Mouse (Mus musculus) left cerebral cortex, adult 18-20 months (tissue): ENCODE results near the gene Myom1. TPM values are rescaled to one million over a fixed set of nuclear protein-coding genes. Genes with fewer than 3 reads are reported as not detected.

Experiments used
- DNase-seq, 2 experiments: peaks; one replicate each; pipeline ENCODE4 v3.0.0; 2021 to 2022; ENCODE audit warnings: low spot score in 2 of 2, mixed read lengths in 1 of 2
- total RNA-seq, 2 experiments: library from RNA; stranded (reverse); gene quantifications; 2 replicates each; pipeline ENCODE4 v1.2.3; 2021

Gene Myom1
- total RNA-seq, 2 experiments from 2014 or later, result 1.6 to 2.3 TPM

DNA sequence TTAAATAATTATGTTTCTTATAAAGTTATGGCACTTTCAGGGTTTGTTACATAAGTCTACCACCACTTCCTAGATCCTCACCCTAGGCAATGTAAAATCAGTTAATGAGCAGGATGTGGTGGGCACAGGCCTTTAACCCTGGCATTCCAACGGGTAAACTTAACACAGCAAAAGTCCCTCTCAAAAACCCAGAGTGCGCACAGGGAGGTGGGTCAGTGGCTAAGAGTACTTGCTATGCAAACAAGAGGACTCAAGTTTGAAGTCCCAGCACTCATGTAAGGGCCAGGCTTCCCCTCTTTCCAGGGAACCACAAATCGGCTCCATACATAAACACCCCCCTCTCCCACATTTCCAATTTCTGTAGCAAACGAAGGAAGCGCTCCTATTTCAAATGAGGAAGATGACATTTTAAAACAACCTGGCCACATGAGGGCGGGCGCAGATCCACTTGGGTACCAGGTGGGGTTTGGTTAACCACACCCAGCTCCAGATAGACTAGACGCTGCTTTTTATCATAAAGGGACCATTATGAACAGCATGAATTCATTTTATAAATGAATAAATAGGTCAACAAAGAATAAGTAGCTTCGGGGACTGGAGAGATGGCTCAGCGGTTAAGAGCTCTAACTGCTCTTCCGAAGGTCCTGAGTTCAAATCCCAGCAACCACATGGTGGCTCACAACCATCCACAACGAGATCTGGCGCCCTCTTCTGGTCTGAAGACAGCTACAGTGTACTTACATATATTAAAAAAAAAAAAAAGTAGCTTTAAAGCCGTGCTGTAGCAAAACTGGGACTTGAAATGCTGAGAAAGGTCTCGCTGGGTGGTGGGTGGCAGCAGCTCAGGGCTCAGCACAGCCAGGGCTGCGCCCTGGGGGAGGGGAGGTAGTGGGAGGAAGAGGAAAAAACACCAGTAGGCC lies 10.5 kb upstream of the Myom1 start:
- no peak for DNase-seq

DNA sequence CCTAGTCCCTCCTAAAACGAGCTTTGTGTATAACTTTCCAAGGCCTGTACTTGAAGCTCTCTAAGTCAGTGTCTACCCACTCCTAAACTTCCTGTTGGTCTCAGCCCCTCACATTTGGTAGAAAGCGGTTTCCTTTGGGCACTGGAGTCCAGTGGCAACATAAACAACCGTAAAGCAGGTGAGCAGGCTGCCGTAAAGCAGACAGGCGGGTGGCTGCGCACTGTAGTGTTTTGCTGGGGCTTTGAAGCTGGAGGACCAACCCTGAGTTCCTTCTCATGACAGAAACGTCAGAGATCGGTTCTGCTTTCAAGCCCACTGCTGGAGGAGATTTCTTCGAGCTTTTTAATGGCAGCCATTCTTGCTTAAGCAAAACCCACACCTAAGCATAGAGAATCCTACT lies 9.8 kb upstream of the Myom1 start:
- DNase-seq, result no peak

- DNase-seq, result no peak
Observed at GRCm38 (mm10) chr17:70993385-70993807, 9.0 kb upstream of the Myom1 start.

DNA sequence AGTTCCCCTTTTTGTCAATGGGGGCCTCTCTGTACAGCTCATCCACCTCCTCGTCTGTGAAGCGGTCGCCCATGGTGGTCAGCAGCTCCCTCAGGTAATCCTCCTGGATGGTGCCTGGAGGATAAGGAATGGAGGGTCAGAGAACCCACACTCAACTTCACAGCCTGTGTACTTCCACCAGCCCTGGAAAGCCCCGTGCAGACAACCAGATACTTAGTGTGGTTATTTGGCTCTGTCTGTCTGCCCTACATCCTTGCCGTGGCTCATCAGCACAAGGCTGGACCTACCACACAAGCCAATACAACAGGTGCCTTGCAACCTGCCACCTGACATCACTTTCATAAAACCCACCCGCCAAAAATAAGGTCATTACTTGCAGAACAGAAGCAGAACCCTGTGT lies 7.8 kb upstream of the Myom1 start:
- DNase-seq, result no peak

GRCm38 (mm10) chr17:70995551-70995950 lies 6.9 kb upstream of the Myom1 start:
- no peak for DNase-seq

- DNase-seq, result no peak
Observed at GRCm38 (mm10) chr17:70997836-70998235, 4.6 kb upstream of the Myom1 start.

GRCm38 (mm10) chr17:70998400-70998975 lies 3.9 kb upstream of the Myom1 start:
- DNase-seq, result no peak

GRCm38 (mm10) chr17:70999187-70999586 lies 3.2 kb upstream of the Myom1 start:
- DNase-seq, result no peak

- no peak for DNase-seq
Observed at GRCm38 (mm10) chr17:71000255-71000654, 2.2 kb upstream of the Myom1 start.

DNA sequence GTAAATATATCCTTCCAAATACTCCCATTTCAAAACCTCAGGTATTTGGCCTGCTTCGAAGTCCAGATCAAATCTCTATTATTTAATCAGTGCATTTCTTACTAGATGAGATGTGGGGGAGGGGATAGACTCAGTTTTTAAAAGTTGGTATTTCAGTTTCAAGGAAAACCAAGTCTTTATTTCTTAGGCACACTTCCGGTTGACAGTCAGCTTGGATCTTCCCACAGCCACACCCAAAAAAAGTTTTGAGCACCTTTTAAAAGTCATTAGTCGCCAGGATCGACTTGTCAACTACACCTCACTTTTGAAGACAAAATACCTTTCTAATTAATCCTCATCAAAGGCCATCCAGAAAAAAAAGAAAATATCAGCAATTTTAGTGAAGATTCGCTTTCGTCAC lies 1.4 kb upstream of the Myom1 start:
- DNase-seq, result no peak

GRCm38 (mm10) chr17:71001699-71002080 lies 743 bp upstream of the Myom1 start:
- peak; percentile 24 to 31 for DNase-seq

DNA sequence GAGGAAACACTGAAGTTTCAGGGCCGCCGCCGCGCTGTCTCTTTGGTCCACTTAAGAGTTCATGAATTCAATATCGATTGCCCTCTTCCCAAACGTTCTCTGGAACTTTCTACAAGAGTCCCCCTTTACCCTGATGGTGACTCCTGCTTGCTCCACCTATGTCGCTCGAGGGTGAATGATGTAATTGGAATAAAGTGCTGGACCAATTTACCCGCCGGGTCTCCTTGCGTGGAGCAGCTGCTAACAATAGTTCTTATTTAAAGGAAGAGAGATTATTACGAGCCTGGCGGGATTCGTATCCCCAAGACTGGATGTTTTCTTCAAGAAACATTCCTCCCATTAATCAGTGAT lies 286 bp downstream of the Myom1 start, which contains the start of gene Myl12a:
Gene Myl12a, minus strand, starts transcription at position 135 of the 351 bp plus-strand sequence.
- no peak for DNase-seq

DNA sequence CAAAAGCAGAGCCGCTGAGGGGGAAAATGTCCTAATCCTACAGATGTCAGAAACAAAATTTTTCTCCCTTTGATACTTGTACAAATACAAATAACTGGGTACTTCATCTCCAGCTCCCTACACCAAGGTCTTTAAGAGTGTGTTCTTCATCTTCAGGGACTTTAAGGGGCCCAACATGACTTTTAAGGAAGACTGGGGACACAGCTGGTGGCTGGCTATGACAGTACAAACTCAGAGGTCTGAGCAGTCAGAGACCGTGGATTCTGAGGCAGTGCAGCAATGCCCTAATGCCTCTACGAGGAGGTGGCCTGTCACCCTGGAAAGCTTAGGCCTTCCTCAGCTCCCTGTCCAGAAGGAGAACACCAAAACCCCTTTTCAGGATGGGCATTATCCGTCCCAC lies 679 bp downstream of the Myom1 start:
- DNase-seq, result no peak

- no peak for DNase-seq
Observed at GRCm38 (mm10) chr17:71003721-71004120, 1.3 kb downstream of the Myom1 start.

DNA sequence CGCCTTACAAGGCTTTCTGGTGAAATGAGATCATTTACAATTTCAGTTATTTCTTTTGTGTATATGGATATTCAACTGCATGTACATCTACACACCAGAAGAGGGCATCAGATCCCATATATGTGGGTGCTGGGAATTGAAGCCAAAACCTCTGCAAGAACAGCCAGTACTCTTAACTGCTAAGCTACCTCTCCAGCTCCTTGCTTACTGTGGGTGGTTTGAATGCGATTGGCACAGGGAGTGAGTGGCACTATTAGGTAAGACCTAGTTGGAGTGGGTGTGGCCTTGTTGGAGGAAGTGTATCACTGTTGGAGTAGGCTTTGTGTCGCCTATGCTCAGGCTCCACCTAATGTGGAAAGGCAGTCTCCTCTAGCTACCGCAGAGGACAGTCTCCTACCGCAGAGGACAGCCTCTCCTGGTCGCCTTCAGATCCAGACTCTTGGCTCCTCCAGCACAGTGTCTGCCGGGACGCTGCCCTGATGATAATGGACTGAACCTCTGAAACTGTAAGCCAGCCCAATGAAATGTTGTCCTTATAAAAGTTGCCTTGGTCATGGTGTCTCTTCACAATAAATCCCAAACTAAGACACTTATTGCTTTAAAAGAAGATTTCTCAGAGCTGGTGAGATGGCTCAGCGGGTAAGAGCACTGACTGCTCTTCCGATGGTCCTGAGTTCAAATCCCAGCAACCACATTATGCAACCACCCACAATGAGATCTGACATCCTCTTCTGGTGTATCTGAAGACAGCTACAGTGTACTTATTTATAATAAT lies 1.9 kb downstream of the Myom1 start:
- no peak for DNase-seq

- no peak for DNase-seq
Observed at GRCm38 (mm10) chr17:71006976-71007375, 4.5 kb downstream of the Myom1 start.

- no peak for DNase-seq
Observed at GRCm38 (mm10) chr17:71008676-71009075, 6.2 kb downstream of the Myom1 start.

DNA sequence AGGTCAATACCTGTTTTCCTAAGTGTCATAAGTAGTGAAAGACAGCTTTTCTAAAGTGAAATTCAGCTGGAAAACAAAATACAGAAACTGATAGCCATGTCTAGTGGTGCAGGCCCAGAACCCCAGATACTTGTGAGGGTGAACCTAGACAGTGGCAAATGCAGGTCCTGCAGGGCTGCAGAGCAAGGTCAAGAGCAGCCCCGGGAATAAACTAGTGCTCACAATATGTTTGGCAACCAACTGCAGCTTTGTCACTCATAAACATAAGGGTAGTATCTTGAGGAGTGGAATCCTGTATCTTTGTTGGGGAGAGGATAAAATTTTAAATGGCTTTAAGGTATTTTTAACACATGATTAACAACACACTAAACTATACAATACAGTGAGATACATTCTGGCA lies 7.3 kb downstream of the Myom1 start:
- DNase-seq, result no peak

DNA sequence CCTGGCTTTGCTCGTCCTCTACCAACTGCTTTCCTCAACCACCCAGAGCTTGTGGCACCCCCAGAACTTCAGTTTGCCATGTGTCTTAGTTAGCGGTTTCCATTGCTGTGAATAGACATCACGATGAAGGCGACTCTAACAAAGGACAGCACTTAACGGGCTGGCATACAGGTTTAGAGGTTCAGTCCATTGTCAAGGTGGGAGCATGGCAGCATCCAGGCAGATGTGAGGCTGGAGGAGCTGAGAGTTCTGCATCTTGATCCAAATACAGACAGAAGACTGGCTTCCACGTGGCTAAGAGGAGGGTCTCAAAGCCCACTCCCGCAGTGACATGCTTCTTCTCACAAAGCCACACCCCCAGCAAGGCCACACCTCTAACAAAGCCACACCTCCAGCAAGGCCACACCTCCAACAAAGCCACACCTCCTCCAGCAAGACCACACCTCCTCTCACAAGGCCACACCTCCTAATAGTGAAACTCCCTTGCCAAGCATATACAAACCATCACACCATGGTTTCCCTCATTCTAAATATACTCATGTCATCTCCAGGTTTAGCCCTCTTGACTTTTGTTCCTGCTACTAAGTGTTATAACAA lies 8.3 kb downstream of the Myom1 start:
- no peak for DNase-seq

DNA sequence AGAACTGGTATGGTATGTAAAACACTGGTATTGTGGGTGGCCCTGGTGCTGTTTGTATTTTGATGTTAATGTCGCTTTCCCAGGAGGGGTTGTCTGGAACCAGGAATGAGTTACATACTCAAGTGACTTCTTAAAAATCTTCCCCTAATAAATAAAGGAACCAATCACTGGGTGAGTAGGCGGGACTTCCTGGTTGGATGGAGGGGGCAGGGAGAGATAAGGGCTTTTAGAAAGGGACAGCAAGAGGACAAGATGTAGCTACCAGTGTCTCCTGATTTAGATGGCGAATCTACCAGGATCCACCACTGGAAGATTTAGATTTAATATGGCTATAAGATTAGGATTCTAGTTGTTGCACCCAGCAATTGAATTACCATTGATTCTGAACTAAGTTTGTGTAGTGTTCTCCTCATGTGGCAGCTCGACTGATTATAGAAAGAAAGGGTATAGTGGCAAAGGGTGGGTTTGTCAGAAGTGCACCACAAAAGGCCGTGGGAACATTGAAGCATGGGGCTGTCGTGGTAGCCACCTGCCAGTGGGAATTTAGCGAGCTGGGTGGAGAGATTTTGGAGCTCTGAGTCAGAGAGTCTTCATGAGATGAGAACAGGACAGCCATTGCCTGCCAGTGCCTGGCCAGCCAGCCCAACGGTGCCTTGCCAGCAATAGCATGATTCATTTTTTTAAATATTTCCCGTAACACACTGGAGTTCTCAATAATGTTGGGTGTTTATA lies 9.7 kb downstream of the Myom1 start:
- DNase-seq, result no peak

- no peak for DNase-seq
Observed at GRCm38 (mm10) chr17:71013105-71013504, 10.7 kb downstream of the Myom1 start.
